Mouse (Mus musculus) c-Kit-negative CD71-positive TER-119-positive erythroid progenitor cells, embryonic 14.5 days (primary cell): Measurements from ENCODE around the gene Hrk.

ENCODE experiments used
- DNase-seq: peaks from one replicate; pipeline ENCODE4 v3.0.0-alpha.2; 2013; ENCODE audit warnings: low read depth, low spot score

The Hrk gene

DNA sequence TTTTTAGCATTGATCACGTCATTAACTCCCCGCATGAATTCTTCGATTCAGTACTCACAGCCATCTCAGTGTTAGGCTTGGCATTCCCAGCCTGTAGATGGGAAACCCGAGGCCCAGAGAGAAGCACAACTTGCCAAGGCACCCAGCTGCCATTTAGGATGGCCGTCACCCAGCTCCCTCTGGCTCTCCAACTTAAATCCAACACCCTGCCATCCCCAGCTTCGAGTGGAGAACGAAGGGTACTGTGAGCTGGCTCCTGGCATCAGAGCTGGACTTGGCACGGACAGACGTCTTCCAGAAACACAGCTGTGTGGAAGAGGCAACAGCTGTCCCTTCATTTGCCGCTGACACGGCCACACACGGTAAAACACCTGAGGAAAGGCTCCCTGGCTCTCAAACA, at the start of gene Hrk:
Hrk (plus strand) TSS at position 68 of the 400 bp plus-strand sequence.
- DNase-seq, result no peak

- DNase-seq, result no peak
Measured at GRCm38 (mm10) chr5:118118351-118118750, 46.1 kb upstream of the Hrk start.

- DNase-seq, result no peak
Measured at GRCm38 (mm10) chr5:118118922-118119321, 45.5 kb upstream of the Hrk start.

- no peak for DNase-seq
Measured at GRCm38 (mm10) chr5:118120670-118121069, 43.8 kb upstream of the Hrk start.

DNA sequence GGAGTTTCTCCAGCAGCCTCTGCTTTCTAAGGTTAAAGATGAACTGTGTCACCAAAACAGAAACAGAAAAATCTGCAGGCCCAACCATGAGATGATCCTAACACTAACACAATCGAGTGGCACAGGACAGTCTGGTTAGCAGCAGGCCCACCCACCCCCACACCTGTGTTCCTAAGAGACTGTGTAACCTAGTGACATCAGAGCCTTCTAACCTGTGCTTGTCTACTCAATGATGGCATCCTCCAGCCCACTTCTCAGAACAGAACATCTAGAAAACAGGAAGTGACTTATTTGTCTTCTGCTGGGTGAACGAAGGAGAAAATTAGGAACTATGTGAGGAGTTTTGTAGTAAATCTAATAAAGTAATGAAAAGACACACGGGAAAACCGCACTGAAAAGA, 42.5 kb upstream of the Hrk start:
- no peak for DNase-seq

DNA sequence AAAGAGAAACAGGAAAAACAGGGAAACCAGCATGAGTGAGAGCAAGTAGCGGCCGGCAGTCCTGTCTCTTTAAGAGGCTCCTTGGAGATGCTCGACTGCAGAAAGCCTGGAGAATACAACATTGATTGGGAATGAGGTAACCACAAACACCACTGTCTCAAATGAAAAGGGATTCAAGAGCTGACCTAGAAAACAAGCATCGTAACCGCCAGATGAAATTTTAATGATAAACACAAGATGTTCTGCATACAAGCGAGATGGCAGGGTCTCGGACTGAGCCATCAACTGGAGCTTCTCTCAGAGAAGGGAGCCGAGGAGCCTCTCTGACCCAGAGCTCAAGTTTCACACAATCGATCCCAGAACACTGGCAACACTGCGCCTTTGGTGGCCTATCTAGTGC, 41.4 kb upstream of the Hrk start:
- no peak for DNase-seq

DNA sequence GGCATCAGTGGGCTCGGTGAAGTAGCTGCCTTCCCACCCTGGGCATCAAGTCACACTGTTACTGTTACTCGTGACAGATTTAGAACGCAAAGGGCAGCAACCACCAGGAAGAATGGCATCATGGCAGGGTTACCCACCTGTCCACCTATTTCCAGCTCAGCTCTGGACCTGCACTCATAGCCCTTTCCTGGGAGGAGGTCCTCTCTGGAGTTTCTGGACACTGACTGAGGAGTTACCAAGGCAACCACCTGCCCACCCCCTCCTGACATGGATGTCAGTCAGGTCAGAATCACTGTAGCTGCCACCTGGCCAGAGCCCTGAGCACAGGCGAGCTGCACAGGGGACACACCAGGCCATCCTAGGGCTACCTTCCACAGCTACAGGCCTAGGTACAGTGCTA, 37.8 kb upstream of the Hrk start:
- no peak for DNase-seq

DNA sequence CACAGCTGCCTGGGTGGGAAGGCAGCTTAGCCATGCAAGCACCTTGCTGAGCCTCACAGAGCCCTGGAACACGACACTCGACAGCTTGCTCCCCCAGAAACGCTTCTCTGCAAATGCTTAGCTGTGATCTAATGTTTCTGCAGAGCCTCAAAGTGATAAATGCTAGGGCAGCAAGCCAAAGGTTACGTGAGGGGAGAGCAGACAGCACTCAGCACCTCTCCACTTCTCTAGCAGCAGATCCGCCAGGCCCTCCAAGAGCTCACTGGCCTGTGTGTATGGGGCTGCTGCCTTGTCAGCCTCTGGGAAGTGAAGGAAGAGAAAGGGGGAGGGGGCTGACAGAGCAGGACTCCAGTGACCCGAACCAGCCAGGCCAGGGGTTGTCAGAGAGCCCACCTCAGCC, 36.2 kb upstream of the Hrk start:
- DNase-seq, result no peak

GRCm38 (mm10) chr5:118128651-118129050, 35.8 kb upstream of the Hrk start:
- no peak for DNase-seq

- DNase-seq, result no peak
Measured at GRCm38 (mm10) chr5:118136391-118136790, 28.1 kb upstream of the Hrk start.

GRCm38 (mm10) chr5:118139630-118140029, 24.8 kb upstream of the Hrk start:
- DNase-seq, result no peak

GRCm38 (mm10) chr5:118142471-118142870, 22.0 kb upstream of the Hrk start:
- DNase-seq, result no peak

DNA sequence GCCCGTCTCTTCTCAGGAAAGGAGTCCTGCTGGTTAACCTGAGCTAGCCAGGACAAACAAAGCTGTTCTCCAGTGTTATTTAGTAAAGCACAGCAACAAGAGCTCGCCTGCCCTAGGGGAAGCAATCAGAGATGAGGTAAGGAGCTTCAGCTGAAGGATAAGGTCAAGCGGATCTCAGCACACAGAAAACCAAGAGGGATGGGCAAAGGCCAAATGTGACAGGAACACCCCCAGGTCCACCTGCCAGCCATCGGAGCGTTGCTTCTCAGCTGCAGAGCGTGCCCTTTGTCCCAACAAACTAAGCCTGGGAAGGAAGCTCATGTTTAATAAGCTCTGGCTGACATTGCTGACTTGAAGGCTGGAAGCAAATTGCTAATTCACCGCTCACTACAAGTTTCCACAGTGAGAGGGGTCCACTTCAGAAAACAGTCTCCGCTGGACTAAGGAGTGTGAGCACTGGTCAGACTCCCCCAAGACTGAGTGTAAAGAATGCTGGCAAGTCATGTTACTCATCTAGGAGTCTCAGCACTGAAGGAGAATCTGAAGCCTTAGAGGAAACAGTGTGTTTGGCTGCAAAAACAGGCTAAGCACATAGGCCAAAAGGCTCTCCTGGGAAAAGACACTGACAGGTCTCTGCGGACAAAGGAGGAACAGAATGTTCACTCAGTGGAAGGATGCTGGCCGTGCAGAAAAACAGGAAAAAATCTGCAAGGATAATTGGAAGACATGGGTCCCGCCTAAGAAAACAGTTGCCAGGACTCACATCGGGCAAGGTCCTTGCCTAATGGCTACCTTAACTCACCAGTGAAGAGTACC, 21.0 kb upstream of the Hrk start:
- DNase-seq, result no peak

DNA sequence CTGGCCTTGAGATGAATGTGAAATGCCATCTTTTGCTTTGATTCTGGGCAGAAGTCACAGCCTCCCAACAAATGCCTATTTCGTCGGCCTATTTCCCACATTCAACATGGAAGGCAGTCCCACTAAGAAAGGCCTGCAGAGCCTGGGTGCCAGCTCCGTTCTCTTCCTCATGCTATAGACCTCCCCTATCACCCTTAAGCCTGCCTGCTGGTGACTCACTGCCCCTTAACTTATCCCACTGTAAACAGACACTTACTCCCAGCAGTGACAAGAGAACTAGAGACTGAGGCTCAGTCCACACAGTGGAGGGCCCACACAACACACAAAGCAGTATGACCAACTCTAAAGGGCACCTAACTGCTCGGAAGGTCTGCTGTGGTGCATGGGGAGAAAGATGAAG, 20.1 kb upstream of the Hrk start:
- no peak for DNase-seq

- DNase-seq, result no peak
Measured at GRCm38 (mm10) chr5:118144770-118145169, 19.7 kb upstream of the Hrk start.

DNA sequence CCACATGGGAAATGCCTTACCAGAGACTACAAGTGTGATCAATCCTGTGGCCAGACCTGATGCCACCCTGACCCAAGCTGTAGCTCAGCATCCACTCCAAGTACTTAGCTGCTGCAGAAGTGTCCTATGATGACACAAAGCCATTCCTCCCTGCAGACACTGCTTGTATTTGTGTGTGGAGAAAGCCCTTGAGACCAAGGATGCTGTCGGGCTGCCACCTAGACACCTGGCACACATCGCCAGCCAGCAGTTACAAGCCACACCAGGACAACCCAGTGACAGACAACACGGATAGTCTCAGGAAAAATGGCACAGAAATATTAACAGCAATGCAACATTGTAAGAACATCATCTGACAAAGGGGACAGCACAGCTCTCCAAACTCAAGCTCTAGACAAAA, 19.0 kb upstream of the Hrk start:
- no peak for DNase-seq

DNA sequence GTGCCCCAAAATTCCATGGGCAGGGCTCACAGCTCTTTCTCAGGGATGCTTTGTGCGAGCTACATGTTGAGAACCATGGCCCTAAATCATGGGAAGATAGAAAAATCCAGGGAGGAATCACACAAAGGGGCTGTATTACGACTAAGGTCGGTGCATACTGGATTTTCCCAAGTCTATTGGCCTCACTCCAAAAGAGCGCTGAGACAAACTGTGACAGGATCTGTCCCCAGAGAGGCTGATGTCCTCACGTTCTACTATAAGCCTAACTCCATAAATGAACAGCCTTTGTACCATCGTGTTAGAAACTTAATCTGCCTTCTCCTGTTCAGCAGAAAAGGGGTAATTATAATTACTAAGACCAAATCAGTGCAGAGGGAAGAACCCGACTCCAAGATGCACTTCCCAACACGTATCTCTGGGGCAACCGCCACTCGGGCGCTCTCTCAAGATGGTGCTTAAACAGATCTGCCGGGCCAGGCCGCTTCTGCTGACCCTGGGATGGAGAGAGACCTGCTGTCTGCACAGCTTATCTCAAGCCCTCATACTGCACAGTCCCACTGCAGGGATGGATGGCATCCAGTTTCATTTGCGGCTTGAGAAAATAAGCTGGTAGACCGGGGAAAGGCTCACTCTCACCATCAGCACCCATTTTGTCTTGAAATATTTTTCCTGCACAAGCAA, 18.3 kb upstream of the Hrk start:
- no peak for DNase-seq

DNA sequence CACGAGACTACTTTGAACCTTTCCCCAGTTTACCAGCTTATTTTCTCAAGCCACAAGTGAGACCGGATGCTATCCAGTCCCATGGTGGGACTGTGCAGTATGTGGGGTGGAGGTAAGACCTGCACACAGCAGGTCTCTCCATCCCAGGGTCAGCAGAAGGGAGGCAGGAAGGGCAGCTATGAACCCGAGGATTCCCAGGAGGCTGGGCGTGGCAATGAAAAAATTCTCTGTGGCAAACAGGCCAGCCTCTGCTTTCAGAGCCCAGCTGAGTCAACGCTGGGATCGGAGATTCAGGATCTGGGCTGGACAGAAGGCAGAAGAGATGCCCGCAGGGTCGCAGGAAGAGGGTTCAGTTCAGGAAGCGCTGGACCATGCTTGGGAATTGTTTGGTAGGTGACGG, 17.2 kb upstream of the Hrk start:
- DNase-seq, result no peak

DNA sequence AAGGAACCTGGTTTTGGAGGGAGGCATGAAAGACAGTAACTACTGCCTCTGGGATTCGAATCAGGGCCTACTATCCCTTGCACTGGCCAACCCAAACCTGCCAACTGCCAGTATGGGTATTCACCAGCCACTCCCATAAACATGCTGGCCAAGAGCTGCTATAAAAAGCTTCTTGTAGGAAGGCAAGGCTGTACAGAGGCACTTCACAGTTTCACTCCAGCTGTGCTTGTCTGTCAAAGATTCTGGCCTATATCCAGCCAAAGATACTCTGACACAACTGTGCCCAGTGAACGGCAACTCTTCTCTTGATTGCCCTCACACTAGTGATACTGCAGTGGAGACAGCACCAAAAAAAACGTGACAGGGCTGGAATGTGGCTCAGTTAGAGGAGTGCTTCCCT, 14.7 kb upstream of the Hrk start:
- no peak for DNase-seq

DNA sequence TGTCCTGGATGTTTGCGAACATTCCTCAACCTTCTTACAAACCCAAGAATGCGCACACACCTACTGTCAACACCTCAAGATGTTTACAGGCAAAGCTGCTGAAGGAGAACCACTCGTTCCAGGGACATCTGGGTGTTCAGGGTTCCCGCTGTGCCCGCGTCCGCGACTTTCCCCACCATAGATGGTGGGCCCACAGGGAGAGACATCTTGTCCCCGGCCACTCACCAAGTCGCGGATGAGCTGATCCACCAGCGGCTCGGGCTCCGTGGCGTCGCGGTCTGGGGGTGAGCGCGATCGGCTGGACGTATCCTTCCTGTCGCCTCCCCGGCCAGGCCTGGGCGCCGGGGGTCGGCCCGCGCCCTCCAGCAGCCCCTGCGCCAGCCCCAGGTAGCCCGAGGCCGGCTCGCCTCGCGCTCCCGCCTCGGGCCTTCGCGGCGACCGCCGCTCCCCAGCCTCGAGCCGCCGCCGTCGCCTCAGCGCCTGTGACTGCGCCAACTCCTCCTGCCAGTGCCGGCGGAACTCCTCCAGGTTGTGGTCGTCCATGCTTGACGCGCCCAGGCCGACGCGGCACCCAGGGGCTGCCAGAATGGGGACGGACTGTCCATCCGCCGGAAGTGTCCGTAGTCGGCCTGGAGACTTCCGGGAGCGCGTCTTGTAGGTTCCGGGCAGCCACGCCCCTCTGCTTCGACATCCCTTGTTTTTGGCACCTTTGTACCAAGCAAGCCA, 9.4 kb upstream of the Hrk start, which contains the start of gene Fbxw8:
Fbxw8 (minus strand) TSS at position 626 of the 726 bp plus-strand sequence.
- DNase-seq, result peak; percentile 71

- no peak for DNase-seq
Measured at GRCm38 (mm10) chr5:118155565-118155947, 8.9 kb upstream of the Hrk start.

DNA sequence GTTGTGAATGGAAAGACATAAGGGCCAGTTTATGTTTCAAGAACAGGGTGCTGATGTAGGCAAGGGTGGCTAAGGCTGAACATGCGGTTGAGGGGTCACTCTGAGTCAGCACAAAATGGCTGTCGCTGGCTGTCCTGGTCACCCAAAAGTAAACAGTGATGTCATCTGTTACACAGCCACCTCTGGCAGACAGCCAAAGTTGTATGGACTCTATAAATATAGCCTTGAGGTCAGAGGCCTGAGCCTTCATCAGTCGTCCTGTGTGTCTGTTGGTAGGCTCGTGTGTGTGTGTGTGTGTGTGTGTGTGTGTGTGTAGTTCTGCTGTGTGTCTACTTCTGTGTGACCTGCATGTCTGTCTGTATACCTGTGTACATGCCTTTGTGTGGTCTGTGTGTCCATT, 7.5 kb upstream of the Hrk start:
- no peak for DNase-seq

GRCm38 (mm10) chr5:118160691-118161090, 3.8 kb upstream of the Hrk start:
- DNase-seq, result no peak
